Mouse (Mus musculus) kidney, adult 8-10 months (tissue): ENCODE measurements at regions not wholly inside any gene's neighbourhood (a gene's known extent, or its start where the extent isn't known, plus 50 kb on each side); places are given as distances from the start of the nearest gene placed in this dataset.

Experiments used
- DNase-seq, 2 experiments: peaks; one replicate each; pipeline ENCODE4 v3.0.0; 2022

- DNase-seq = peak; percentile 54 to 68
Measured at GRCm38 (mm10) chrX:68313486-68313885, 364.9 kb upstream of the Fmr1 start.
